Mouse (Mus musculus): Measurements from ENCODE around the gene Ptch2.

Ptch2 gene

DNA sequence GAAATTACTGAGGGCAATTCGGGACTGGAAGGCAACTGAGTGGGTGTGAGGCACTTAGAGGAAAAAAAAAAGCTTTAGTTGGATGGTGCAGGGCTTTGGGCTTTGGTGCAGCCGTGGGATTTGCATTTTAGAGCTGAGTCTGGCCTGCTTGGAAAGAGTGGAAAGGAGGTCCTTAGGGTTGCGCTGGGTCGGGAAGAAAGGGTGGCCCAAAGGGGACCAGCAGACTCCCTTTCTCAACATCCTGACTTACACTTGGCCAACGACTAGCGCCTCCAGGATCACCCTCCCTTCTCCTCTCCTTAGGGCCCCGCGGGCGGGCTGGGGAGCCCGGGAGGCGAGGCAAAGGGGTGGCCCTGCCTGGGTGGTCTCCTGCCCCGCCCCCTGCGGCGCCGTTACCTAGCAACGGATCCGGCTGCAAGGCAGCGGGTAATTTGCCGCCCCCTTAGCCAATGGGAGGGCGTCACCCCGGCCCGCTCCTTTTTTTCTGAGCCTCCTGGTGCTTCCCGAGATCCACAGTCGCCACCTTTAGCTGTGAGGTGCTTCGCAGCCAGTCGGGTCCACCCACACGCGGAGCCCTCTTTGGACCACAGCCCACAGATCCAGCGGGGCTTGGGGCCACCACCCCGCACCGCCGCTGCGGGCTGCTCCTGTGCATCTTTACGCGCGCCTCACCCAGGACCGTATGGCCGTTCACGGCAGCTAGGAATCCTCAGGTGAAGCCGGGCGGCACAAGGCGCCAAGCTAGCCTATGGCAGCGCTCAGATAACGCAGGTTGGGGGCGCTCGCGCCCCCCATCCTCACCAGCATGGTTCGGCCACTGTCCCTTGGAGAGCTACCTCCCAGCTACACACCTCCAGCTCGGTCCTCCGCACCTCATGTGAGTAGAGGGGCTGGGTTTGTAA lies at the start of gene Ptch2:
Gene Ptch2, plus strand, starts transcription at position 525 of the 902 bp plus-strand sequence.
- DNase-seq (ENCODE audit: low read depth, low spot score), result no peak

DNA sequence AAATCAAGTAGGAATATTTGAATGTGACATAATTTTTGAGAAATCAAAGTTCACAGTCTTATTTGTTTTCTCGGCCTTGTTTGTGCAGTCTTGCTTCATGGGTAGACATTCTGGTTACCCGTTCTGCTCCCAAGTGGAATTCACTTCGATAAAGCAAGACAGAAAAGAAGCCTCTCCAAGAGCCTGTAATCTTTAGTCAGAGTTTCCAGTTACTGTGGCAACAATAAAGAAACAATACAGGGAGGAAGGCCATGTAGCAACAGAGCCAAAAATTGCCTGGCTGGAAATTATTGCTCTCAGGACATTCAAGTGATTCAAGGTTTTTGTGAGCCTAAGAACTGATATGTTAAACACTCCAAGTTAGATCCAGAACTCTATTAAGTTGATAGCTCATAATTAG lies 47.0 kb upstream of the Ptch2 start:
- DNase-seq (ENCODE audit: low read depth, low spot score), result no peak

DNA sequence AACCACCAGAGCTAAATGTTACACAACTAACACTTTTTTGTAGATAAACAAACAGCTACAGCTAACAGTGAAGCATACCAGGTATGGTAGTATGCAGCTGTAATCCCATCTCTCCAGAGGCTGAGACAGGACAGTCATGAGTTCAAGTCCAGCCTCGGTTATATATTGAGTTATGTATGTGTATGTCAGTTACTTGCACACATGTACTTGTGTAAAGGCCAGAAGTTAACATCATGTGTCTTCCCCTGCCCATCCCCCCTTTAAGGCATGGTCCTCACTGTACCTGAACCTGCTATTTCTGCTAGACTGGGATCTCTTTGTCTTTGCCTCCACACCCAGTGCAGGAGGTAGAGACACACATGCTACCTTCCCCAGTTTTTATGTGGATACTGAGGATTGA lies 46.4 kb upstream of the Ptch2 start:
- no peak for DNase-seq (ENCODE audit: low read depth, low spot score)

DNA sequence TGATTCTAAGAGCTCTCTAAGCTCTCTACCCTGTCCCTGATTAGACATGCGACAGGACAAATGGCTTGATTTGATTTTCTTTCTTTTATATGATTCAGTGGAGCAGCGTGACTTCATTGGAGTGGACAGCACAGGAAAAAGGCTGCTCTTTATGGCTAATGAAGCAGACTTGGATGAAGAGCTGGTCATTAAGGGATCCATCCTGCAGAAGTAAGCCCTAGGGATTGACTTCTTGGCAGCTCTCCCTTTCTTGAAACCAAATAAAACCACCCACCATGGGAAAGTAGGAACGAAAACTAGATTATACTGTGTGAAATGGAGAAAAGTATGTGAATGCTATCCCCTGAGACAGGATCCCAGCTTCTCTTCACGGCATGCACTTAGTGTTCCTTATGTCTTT lies 43.2 kb upstream of the Ptch2 start:
- DNase-seq (ENCODE audit: low read depth, low spot score), result no peak

DNA sequence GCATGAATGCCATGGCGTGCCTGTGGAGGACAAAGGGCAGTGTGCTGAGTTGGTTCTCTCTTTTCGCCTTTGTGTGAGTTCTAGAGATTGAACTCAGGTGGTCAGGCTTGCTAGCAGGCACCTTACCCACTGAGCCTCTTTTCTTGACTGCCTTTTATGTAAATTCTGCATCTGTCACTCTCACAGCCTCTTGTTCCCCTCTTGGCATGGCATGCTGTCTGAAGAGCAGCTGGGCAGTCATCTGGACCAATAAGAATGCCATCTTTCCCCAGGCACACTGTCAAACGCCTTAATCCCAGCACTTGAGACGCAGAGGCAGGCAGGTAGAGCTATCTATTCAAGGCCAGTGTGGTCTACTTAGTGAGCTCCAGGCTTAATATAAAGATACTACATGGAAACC lies 41.9 kb upstream of the Ptch2 start:
- no peak for DNase-seq (ENCODE audit: low read depth, low spot score)

DNA sequence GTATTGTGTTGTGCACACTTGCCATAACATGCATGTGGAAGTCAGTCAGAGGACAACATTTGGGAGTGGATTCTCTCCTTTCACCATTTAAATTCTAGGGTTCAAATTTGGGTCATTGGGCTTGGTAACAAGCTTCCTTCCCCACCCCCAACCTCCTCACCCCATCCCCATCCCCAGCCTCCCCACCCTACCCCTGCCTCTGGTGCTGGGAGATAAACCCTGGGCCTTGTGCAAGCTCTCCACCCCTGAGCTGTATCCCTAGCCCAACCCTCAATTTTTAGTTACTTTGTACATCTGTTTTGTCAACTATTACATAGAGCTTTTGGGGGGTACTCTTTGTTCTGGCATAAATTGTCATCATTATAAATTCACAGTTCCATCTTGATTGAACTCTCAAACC lies 39.8 kb upstream of the Ptch2 start:
- no peak for DNase-seq (ENCODE audit: low read depth, low spot score)

DNA sequence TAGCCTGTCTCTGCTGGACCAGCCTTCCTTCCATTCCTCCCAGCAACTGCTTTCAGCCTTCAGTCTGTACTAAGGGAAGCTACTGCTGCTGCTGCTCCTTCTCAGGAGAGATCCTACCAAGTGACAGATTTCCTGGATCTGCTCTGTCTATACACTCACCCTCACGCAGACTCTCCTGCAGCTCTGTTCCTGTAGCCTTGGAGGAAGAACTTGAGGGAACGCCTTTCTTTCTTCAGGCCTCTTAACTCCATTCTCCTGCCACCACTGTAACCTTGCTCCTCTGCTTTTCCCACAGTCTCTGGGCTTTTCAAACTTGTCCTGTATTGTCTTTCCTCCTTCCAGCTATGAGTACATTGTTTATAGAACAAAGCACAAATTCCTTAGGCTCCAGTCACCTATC lies 39.4 kb upstream of the Ptch2 start:
- no peak for DNase-seq (ENCODE audit: low read depth, low spot score)

DNA sequence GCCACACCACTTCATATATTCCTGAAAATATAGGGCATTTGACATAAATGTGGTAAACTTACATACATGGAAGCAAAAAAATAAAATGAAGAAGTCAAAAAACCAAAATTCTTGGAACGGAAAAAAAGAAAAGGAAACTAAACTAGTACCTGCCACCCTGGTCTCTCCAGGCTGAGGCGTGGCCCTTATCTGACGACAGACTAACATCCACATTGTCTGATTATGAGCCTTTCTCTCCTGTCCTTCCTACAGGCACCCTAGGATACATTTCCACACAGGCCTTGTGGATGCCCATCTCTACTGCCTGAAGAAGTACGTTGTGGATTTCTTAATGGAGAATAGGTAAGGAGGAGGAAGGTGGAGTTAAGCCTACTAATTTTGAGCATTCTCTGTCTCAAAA lies 37.4 kb upstream of the Ptch2 start:
- DNase-seq (ENCODE audit: low read depth, low spot score), result no peak

DNA sequence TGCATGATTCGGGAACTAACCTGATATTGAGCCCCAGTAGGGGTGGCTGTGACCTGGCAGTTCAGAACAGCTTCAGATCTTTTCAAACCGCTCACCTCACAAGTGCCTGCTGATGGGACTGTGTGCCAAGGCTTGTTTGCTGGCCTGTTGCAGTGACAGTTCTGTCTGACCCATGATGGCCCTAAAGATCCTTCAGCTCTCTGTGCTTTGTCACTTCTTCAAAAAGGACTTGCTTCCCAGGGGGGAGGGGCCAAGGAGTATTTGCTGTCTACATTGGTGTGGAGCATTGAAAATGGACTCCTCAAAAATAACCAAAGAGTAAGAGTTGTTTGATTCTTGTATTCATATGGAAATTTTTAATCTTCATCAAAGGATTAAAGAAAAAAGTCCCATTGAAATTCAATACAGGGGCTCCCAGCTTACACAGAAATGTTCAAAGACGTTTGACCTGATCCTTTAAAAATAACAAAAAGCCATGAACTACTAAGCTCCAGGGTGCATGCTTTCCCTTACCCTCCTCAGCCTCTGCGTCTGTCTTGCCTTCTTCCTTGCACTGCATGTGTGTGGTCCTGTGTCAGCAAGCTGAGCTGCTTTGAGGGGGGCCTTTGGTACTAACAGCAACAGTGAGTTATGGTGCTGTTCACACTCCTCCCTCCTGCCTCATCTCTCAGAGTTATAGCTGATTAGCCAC lies 33.0 kb upstream of the Ptch2 start:
- no peak for DNase-seq (ENCODE audit: low read depth, low spot score)

DNA sequence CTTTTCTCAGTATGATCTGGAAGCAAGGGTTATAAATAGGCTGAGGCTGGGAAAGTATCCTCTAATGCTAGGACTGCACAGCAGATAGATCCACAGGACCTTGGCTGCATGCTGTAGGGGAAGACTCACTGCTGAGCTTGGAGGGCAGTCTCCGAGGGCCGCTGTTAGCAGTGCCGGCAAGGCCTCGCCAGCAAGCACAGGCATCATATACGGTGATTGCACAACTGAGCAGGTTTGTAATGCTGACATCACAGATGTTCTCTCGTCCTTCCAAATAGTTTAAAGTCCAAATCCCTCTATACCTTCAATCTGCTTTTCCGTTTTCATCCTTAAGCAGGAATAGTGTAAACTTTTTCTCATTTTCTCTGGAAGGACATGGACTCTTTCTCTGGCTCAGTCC lies 27.8 kb upstream of the Ptch2 start:
- no peak for DNase-seq (ENCODE audit: low read depth, low spot score)

DNA sequence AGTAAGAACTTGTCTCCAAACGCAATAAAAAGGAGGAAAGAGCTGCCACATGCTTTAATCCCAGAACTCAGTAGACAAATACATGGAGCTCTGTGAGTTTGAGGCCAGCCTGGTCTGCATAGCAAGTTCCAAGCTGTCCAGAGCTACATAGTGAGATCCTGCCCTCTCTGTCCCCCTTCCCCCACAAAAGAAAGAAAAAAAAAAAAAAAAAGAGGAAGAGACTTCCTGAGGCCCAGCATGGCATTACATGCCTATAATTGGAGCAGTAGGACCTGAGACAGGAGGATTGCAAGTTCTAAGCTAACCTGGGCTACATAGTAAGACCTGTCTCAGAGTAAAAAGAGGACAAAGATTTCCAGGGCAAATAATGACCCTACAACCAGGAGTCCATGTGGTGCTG lies 26.2 kb upstream of the Ptch2 start:
- DNase-seq (ENCODE audit: low read depth, low spot score), result no peak

DNA sequence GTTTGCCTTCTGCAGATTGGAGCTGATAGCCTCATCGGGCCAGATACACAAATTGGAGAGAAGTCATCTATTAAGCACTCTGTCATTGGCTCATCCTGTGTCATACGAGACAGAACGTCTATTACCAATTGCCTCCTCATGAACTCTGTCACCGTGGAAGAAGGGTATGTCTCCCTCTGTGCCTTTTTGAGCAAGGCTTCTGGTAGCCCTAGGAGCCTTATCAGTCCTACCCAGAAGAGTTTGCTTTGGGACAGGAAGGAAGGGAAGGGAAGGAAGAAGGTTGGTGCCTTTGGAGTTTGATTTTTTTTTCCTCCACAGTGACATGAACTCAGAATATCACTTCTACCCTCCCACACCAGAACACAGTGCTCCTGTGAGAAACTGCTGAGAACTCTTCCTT lies 25.3 kb upstream of the Ptch2 start:
- DNase-seq (ENCODE audit: low read depth, low spot score), result no peak

DNA sequence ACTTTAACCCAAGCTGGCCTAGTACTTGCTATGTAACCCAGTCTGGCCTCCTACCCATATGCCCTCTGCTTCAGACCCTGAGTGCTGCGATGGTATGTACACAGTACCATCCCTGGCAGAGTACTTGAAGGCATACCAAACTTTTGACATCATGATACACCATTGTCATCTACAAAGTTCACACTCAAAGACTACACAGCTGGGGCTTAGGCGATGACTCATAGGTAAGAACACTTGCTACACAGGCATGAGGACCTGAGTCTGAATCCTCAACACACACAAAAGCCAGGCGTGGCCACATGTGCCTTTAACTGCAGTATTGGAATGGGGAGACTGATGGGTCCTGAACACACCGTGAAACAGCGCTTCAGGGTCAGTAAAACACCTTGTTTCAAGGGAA lies 24.7 kb upstream of the Ptch2 start:
- DNase-seq (ENCODE audit: low read depth, low spot score), result no peak

DNA sequence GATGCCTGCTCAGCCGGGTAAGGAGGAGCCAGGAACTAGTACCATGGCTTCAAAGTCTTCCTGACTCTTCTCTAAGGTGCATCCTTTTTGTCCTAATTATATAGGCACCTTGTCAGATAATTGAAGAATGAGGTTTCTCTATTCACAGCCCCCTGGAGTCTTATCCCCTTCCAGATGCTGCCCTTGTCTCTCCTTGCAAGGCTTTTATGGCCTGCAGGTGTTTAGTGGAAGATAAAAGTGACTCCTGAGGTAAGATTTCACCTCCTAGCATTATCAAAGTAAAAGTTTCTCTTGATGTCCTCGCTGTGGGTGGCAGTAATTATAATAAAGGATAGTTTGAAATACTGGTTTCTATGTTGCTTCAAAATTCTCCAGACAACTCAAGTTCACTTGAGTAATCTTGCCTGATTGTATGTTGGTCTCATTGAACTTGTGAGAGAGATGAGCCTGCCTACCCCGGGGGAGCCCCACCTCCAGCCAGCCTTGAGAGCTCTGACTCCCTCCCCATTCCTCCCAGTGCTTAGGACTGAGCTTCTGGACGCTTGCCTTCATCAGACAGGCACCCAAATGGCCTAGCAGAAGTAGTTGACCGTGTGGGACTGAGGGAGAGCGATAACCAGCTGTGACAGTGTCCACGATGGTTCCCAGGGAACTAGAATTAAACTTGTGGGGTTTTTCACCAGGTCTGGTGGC lies 7.8 kb upstream of the Ptch2 start:
- DNase-seq (ENCODE audit: low read depth, low spot score), result no peak

DNA sequence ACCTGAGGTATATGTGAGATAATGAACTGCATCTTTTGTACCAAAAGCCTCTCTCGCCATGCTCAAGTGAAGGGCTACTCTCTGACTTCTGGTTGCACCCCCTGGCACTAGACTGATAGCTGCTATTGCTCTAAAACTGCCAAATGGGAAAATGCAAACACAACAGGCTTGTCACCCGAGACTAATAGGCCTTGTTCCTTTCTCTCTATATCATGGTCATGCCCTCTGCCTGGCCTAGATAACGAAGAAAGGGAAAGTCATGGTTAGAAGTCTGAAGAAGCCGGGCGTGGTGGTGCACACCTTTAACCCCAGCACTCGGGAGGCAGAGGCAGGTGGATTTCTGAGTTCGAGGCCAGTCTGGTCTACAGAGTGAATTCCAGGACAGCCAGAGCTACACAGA lies 5.3 kb upstream of the Ptch2 start:
- no peak for DNase-seq (ENCODE audit: low read depth, low spot score)

DNA sequence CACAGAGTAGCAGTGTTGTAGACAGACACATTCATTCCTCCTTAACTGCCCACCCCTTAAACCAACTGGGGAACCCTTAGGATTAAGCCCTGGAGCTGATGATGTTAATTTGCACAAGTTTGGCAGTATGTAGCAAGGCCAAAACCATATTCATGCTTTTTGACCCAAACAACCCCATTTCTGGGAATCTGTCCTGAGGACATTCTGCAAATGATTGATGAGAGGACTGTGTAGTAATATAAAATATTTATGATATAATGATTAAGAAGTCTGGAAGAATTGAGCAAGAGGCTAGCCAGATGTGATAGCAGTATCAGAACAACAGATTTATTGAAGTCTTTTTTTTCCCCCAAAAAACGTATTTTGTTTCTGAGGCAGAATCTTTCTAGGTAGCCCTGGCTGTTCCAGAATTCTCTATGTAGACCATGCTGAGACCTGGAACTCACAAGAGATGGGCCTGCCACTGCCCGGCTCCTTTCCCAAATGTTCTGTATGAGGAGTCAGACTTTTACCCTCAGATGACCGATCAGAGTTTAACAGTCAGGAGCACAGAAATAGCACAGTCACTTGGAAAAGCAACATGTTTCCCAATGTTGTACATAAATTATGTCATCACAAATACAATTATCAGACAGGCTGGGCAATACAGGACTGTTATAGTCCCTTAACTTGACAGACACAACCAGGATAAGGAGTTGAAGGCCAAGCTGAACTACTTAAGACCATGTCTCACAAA lies 1.1 kb upstream of the Ptch2 start:
- DNase-seq (ENCODE audit: low read depth, low spot score), result no peak

DNA sequence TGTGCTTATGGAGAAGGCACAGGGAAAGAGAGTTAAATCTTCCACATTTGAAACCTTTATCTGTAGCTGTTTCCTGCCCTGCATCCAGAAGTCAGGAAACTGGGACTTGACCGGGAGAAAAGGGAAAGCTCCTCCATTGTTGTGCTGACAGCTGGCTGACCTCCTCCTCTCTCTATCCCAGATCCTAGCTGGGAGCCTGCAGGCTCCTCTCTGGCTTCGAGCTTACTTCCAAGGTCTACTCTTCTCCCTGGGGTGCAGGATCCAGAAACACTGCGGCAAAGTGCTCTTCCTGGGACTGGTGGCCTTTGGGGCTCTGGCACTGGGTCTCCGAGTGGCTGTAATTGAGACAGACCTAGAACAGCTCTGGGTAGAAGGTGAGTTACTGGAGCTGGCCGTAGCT lies 791 bp downstream of the Ptch2 start:
- no peak for DNase-seq (ENCODE audit: low read depth, low spot score)

DNA sequence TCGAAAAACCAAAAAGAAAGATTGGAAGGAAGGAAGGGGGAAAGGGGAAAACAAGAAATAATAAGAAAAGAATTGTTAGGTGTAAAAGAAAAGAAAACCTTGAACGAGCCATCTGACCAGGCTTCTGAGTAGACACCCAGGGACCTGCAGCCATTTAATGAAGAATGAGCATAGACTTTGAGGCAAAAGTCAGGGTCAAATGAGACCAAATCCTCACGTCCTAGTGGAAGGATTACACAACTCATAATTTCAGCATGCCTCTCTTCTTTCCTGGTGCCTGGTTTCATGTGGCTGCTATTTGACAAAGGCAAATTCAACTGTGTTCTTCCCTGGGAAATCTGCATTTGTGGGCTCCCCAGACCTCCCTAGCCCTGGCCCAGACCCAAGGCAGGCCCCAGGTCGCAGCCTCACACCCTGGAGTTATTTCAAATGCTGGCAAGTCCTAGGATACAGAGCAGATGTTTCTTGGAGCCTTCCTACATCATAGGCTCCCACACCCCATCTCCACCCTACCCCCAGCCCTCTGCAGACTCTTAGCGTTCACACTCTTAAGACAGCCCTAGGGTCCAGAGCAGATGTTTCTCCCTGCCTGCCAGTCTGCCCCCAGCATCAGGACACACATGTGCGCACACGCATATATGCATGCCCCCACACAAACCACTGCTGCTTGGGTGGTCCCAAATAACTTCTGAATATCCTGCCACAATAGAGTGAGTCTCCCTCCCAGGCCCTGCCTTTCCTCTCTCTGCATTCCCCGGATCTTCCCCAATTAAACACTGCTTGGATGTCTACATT lies 2.3 kb downstream of the Ptch2 start:
- no peak for DNase-seq (ENCODE audit: low read depth, low spot score)

DNA sequence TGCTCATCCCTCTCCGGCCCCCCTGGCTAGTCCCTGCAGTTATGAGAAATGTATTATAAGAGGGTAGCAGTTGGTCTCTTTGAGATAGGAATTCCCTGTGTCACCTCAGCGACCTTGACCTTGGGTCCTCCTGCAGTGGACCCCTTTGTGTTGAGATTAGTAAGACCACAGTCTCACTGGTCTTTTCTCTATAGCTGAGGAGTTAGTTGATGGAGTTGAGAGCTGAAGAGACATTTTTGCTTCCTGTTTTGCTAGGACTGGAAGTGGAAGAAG lies 2.8 kb downstream of the Ptch2 start:
- DNase-seq (ENCODE audit: low read depth, low spot score), result no peak

DNA sequence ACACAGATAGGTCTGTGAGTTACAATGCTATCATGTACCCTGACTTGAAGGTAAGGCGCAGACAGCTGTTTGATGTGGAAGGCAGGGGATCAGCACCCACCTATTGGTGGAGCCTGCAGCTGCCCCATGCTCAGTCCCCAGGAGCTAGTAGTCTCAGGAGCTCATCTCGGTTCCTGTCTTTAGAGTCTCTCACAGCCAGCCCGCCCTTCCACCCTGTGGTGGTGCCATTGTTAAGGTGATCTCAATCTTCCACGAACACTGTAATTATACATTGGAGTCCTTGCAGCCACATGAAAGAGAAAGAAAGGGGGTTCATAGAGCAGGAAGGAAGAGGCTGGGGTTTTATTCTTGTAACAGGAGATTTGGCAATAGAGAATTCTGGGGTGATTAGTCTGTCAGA lies 4.2 kb downstream of the Ptch2 start:
- DNase-seq (ENCODE audit: low read depth, low spot score), result no peak

DNA sequence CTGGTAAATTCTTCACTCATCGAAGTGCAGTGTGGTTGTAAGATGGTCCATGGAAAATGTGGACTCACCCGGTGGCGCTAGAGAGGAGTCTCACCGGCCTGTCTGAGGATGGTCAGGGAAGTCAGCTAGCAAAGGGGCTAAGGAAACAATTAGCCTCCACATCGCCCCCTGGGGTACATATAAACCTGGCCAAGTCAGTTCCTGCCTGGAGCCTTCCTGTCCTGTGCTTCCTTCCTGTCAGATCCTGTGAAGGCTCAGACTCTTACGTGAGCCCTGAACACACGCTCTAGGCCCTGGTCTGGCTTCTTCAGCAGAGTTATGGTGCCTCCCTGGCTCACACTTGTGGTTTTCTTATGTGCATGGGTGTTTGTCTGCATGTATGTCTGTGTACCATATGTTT lies 5.3 kb downstream of the Ptch2 start:
- DNase-seq (ENCODE audit: low read depth, low spot score), result peak; percentile 21

All from CD4-positive helper T cell, adult 2 months (primary cell).